Mouse (Mus musculus) heart, embryonic 10.5 days (tissue): ENCODE results near the gene Bahd1. TPM values are rescaled to one million over a fixed set of nuclear protein-coding genes. Genes with fewer than 3 reads are reported as not detected.
A peak's percentile ranks its signal among the peaks of the same experiment; 100 is the strongest.

Experiments
- DNase-seq: peaks from one replicate; pipeline ENCODE4 v3.0.0-alpha.2; 2017; ENCODE audit warnings: low spot score
- H3K27ac ChIP-seq: fragments of 300-500 bp; sonication (generic); 2 replicates; pipeline ENCODE4 v1.5.1; 2016; ENCODE audit warnings: mild to moderate bottlenecking
- H3K27me3 ChIP-seq: fragments of 300-500 bp; sonication (generic); 2 replicates; pipeline ENCODE4 v1.6.1; 2016; ENCODE audit warnings: mild to moderate bottlenecking; ENCODE audit not compliant: poor library complexity, insufficient read depth, severe bottlenecking
- H3K36me3 ChIP-seq: fragments of 300-500 bp; sonication (generic); 2 replicates; pipeline ENCODE4 v1.6.1; 2016; ENCODE audit warnings: mild to moderate bottlenecking, moderate library complexity
- H3K4me1 ChIP-seq: fragments of 300-500 bp; sonication (generic); 2 replicates; pipeline ENCODE4 v1.6.1; 2016; ENCODE audit warnings: mild to moderate bottlenecking
- H3K4me3 ChIP-seq: fragments of 300-500 bp; sonication (generic); 2 replicates; pipeline ENCODE4 v1.5.1; 2016; ENCODE audit warnings: mild to moderate bottlenecking, moderate library complexity
- H3K9me3 ChIP-seq: fragments of 300-500 bp; sonication (generic); 2 replicates; pipeline ENCODE4 v1.6.1; 2016; ENCODE audit warnings: mild to moderate bottlenecking, moderate library complexity
- WGBS: fragments of 180-500 bp; shearing (Covaris S2); methylation state at CpG from one replicate; pipeline ENCODE4 v1.1.7; 2016; 5-methylcytosine and 5-hydroxymethylcytosine counted together
- polyA plus RNA-seq: library from polyadenylated mRNA; unstranded; fragments of >200 nt; fragmentation: Nextera tagmentation; extraction: Ambion mirVana; gene quantifications from 2 replicates; pipeline ENCODE4 v1.2.1, GENCODE M21; 2016

The Bahd1 gene
- polyA plus RNA-seq, 1 experiment from 2014 or later = 4.4 TPM

- WGBS = 1% methylated on average over 106 of the region's 106 CpGs
- Histone ChIP-seq H3K9me3 (no peaks in the 10 kb centered on the region), H3K4me1 (peaks cover 51% of the 10 kb centered on the region), H3K36me3 (no peaks in the 10 kb centered on the region), H3K27ac (peak overlapping the region; percentile 94), H3K27me3 (peaks cover 40% of the 10 kb centered on the region), H3K4me3 (peak overlapping the region; percentile 86)
- peak; percentile 89 for DNase-seq
Measured at GRCm38 (mm10) chr2:118902051-118903025, 2.2 kb downstream of the Bahd1 start.

GRCm38 (mm10) chr2:118903333-118903741 lies 3.2 kb downstream of the Bahd1 start:
- 5% methylated on average over 10 of the region's 10 CpGs for WGBS
- Histone ChIP-seq H3K27ac (0 out of 2 replicates have a peak overlapping the region, but pooled peaks have one; percentile 94), H3K4me3 (peak overlapping the region; percentile 86), H3K9me3 (no peaks in the 10 kb centered on the region), H3K27me3 (peaks cover 30% of the 10 kb centered on the region), H3K4me1 (peaks cover 41% of the 10 kb centered on the region), H3K36me3 (no peaks in the 10 kb centered on the region)
- no peak for DNase-seq

- peaks cover 29% of the 10 kb centered on the region for H3K4me1 ChIP-seq
- peaks cover 8% of the 10 kb centered on the region; the same call in 1 of the 2 replicates for H3K27me3 ChIP-seq
- H3K4me3 ChIP-seq = no peak overlapping the region
- DNase-seq = no peak
- H3K9me3 ChIP-seq = no peaks in the 10 kb centered on the region
- WGBS = 85% methylated on average over 7 of the region's 7 CpGs
- no peaks in the 10 kb centered on the region for H3K36me3 ChIP-seq
- no peak overlapping the region for H3K27ac ChIP-seq
Measured at GRCm38 (mm10) chr2:118905433-118906117, 5.4 kb downstream of the Bahd1 start.

GRCm38 (mm10) chr2:118906118-118906492 lies 5.9 kb downstream of the Bahd1 start:
- whole genome bisulfite sequencing = 87% methylated on average over 5 of the region's 5 CpGs
- DNase-seq = no peak
- H3K4me1 ChIP-seq = peaks cover 29% of the 10 kb centered on the region
- 0 out of 2 replicates have a peak, but pooled peaks cover 5% of the 10 kb centered on the region for H3K27me3 ChIP-seq
- H3K27ac ChIP-seq = no peak overlapping the region
- H3K36me3 ChIP-seq = no peaks in the 10 kb centered on the region
- no peaks in the 10 kb centered on the region for H3K9me3 ChIP-seq
- no peak overlapping the region for H3K4me3 ChIP-seq

GRCm38 (mm10) chr2:118907781-118908180 lies 7.6 kb downstream of the Bahd1 start:
- no peak overlapping the region for H3K4me3 ChIP-seq

GRCm38 (mm10) chr2:118909151-118909550 lies 9.0 kb downstream of the Bahd1 start:
- no peak overlapping the region for H3K27ac ChIP-seq
- H3K4me1 ChIP-seq = peaks cover 22% of the 10 kb centered on the region
- H3K36me3 ChIP-seq = no peaks in the 10 kb centered on the region
- DNase-seq = no peak
- no peaks in the 10 kb centered on the region for H3K9me3 ChIP-seq
- WGBS = 61% methylated on average over 1 of the region's 1 CpGs
- 0 out of 2 replicates have a peak, but pooled peaks cover 4% of the 10 kb centered on the region for H3K27me3 ChIP-seq
- no peak overlapping the region for H3K4me3 ChIP-seq

More at GRCm38 (mm10) chr2:118907781-118908180, 7.6 kb downstream of the Bahd1 start:
- peaks cover 22% of the 10 kb centered on the region for H3K4me1 ChIP-seq
- 81% methylated on average over 3 of the region's 3 CpGs for WGBS
- no peaks in the 10 kb centered on the region for H3K9me3 ChIP-seq
- DNase-seq = no peak
- no peak overlapping the region for H3K27ac ChIP-seq
- no peaks in the 10 kb centered on the region for H3K36me3 ChIP-seq
- 0 out of 2 replicates have a peak, but pooled peaks cover 5% of the 10 kb centered on the region for H3K27me3 ChIP-seq

GRCm38 (mm10) chr2:118910605-118911278 lies 10.6 kb downstream of the Bahd1 start:
- H3K4me3 ChIP-seq = no peak overlapping the region
- H3K27ac ChIP-seq = no peak overlapping the region
- peaks cover 31% of the 10 kb centered on the region for H3K4me1 ChIP-seq
- H3K27me3 ChIP-seq = no peaks in the 10 kb centered on the region
- peaks cover under 1% of the 10 kb centered on the region; the same call in 1 of the 2 replicates for H3K36me3 ChIP-seq
- DNase-seq = no peak
- H3K9me3 ChIP-seq = no peaks in the 10 kb centered on the region
- WGBS = 72% methylated on average over 7 of the region's 7 CpGs

- H3K4me1 ChIP-seq = peaks cover 50% of the 10 kb centered on the region
- H3K4me3 ChIP-seq = no peak overlapping the region
- DNase-seq = no peak
- no peaks in the 10 kb centered on the region for H3K9me3 ChIP-seq
- peaks cover 19% of the 10 kb centered on the region for H3K36me3 ChIP-seq
- 0 out of 2 replicates have a peak, but pooled peaks cover 7% of the 10 kb centered on the region for H3K27me3 ChIP-seq
- H3K27ac ChIP-seq = no peak overlapping the region
- 70% methylated on average over 8 of the region's 8 CpGs for WGBS
Measured at GRCm38 (mm10) chr2:118912706-118913105, 12.5 kb downstream of the Bahd1 start.

GRCm38 (mm10) chr2:118913551-118914276 lies 13.5 kb downstream of the Bahd1 start:
- 0 out of 2 replicates have a peak, but pooled peaks cover 7% of the 10 kb centered on the region for H3K27me3 ChIP-seq
- 0 out of 2 replicates have a peak overlapping the region, but pooled peaks have one; percentile 4 for H3K4me3 ChIP-seq
- H3K36me3 ChIP-seq = peaks cover 23% of the 10 kb centered on the region
- H3K4me1 ChIP-seq = peaks cover 55% of the 10 kb centered on the region
- 57% methylated on average over 11 of the region's 11 CpGs for WGBS
- no peak for DNase-seq
- no peaks in the 10 kb centered on the region for H3K9me3 ChIP-seq
- peak overlapping the region; percentile 37; the same call in 1 of the 2 replicates for H3K27ac ChIP-seq

- Histone ChIP-seq H3K4me3 (no peak overlapping the region), H3K36me3 (peaks cover 33% of the 10 kb centered on the region), H3K4me1 (peaks cover 52% of the 10 kb centered on the region), H3K9me3 (no peaks in the 10 kb centered on the region), H3K27ac (0 out of 2 replicates have a peak overlapping the region, but pooled peaks have one; percentile 19), H3K27me3 (0 out of 2 replicates have a peak, but pooled peaks cover 7% of the 10 kb centered on the region)
- 64% methylated on average over 8 of the region's 8 CpGs for WGBS
- no peak for DNase-seq
Measured at GRCm38 (mm10) chr2:118914685-118915084, 14.5 kb downstream of the Bahd1 start.

GRCm38 (mm10) chr2:118916436-118916835 lies 16.3 kb downstream of the Bahd1 start:
- no peak overlapping the region for H3K27ac ChIP-seq
- DNase-seq = no peak

GRCm38 (mm10) chr2:118918543-118918942 lies 18.4 kb downstream of the Bahd1 start:
- H3K27ac ChIP-seq = no peak overlapping the region
- 0 out of 2 replicates have a peak, but pooled peaks cover 7% of the 10 kb centered on the region for H3K27me3 ChIP-seq
- no peak for DNase-seq
- WGBS = 54% methylated on average over 1 of the region's 1 CpGs
- peaks cover 45% of the 10 kb centered on the region for H3K4me1 ChIP-seq
- peaks cover 69% of the 10 kb centered on the region for H3K36me3 ChIP-seq
- no peaks in the 10 kb centered on the region for H3K9me3 ChIP-seq
- H3K4me3 ChIP-seq = no peak overlapping the region

More at GRCm38 (mm10) chr2:118916436-118916835, 16.3 kb downstream of the Bahd1 start:
- 93% methylated on average over 17 of the region's 17 CpGs for WGBS
- Histone ChIP-seq H3K9me3 (no peaks in the 10 kb centered on the region), H3K36me3 (peaks cover 50% of the 10 kb centered on the region), H3K4me1 (peaks cover 52% of the 10 kb centered on the region), H3K4me3 (no peak overlapping the region), H3K27me3 (0 out of 2 replicates have a peak, but pooled peaks cover 7% of the 10 kb centered on the region)
